Mouse (Mus musculus): ENCODE data around the gene Mark2. TPM values are rescaled to one million over a fixed set of nuclear protein-coding genes. Genes with fewer than 3 reads are reported as not detected.

Mark2 gene
- polyA plus RNA-seq, 1 experiment, result 52.1 TPM

GRCm38 (mm10) chr19:7269290-7270044, 72.2 kb downstream of the Mark2 start:
- peak overlapping the region; percentile 98 for H3K9ac ChIP-seq (ENCODE audit: low read depth, poor library complexity, severe bottlenecking)
- peaks cover 32% of the 10 kb centered on the region for H3K36me3 ChIP-seq (ENCODE audit: control insufficient read depth, insufficient read depth, low read length, poor library complexity, severe bottlenecking)
- TF ChIP-seq POLR2A (IDR thresholded peaks at IDR 0.05; ENCODE audit: insufficient read depth, low read length), result no peak
- TF ChIP-seq CTCF (IDR thresholded peaks at IDR 0.05; ENCODE audit: low read depth, low read length), result no peak
- TF ChIP-seq EP300 (IDR thresholded peaks at IDR 0.05; ENCODE audit: insufficient read depth, low read depth, low read length), result no peak
- peaks cover 2% of the 10 kb centered on the region for H3K4me1 ChIP-seq (ENCODE audit: control insufficient read depth, insufficient read depth, low read length)
- H3K9me3 ChIP-seq (replicated peaks; ENCODE audit: control insufficient read depth, insufficient read depth, low read length, poor library complexity, severe bottlenecking), result no peaks in the 10 kb centered on the region
- H3K27ac ChIP-seq (ENCODE audit: insufficient read depth, low read length), result no peak overlapping the region
- H3K4me3 ChIP-seq (ENCODE audit: low read depth, low read length), result peak overlapping the region; percentile 89
- H3K27me3 ChIP-seq (ENCODE audit: control insufficient read depth, insufficient read depth, low read length, poor library complexity, severe bottlenecking), result no peaks in the 10 kb centered on the region

GRCm38 (mm10) chr19:7268722-7269090, 73.0 kb downstream of the Mark2 start:
- Histone ChIP-seq H3K27me3 (ENCODE audit: control insufficient read depth, insufficient read depth, low read length, poor library complexity, severe bottlenecking) (no peaks in the 10 kb centered on the region), H3K9me3 (replicated peaks; ENCODE audit: control insufficient read depth, insufficient read depth, low read length, poor library complexity, severe bottlenecking) (no peaks in the 10 kb centered on the region), H3K27ac (ENCODE audit: insufficient read depth, low read length) (peak overlapping the region; percentile 45; the same call in 1 of the 2 replicates), H3K36me3 (ENCODE audit: control insufficient read depth, insufficient read depth, low read length, poor library complexity, severe bottlenecking) (peaks cover 25% of the 10 kb centered on the region), H3K4me3 (ENCODE audit: low read depth, low read length) (peak overlapping the region; percentile 89), H3K4me1 (ENCODE audit: control insufficient read depth, insufficient read depth, low read length) (peaks cover 2% of the 10 kb centered on the region), H3K9ac (ENCODE audit: low read depth, poor library complexity, severe bottlenecking) (peak overlapping the region; percentile 98)
- TF ChIP-seq CTCF (IDR thresholded peaks at IDR 0.05; ENCODE audit: low read depth, low read length) (peak; percentile 75), POLR2A (IDR thresholded peaks at IDR 0.05; ENCODE audit: insufficient read depth, low read length) (no peak), EP300 (IDR thresholded peaks at IDR 0.05; ENCODE audit: insufficient read depth, low read depth, low read length) (no peak)

DNA sequence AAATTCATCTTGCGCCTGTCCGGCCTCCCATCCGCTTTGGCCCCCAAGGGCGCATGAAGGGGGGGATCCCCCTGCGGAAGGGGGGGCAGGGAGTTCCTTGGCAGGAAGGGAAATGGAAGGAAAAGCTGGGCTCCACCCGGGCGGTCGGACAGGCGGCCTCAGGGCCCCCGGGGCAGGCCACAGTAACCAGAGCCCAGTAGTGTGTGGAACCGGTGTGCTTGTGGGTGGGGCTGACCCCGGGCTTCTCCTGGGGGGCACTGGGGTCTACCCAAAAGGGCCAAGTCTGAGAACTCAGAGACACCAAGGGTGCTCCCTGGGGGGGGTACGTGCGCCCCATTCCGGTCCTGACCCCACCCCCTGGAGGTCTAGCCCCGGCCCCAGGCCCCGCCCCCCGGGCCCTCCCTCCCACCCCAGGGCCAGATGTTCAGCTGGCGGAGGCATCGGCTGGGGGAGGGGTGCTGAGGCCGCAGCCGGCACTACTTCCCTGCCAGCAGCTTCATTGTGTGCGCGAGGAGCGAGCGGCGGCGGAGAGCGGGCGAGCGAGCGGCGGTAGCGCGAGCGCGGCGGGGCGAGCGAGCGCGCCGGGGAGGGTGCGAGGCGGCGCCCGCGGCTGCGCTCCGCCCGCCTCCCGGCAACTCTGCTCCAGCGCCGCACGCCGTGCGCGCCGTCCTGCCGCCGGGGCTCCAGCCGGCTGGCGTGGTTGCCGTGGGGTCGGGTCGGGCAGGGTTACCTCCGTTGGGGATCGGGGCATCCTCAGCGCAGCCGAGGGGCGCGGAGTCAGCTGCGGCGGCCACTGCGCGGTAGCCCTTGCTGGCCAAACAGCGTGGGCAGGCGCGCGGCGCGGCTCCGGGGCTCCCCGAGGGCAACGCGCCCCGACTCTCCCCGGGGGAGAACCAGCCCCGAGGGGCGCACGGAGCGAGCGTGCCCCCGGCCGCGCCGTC, 73.6 kb downstream of the Mark2 start:
- H3K9ac ChIP-seq (ENCODE audit: low read depth, poor library complexity, severe bottlenecking), result peak overlapping the region; percentile 98
- no peaks in the 10 kb centered on the region for H3K27me3 ChIP-seq (ENCODE audit: control insufficient read depth, insufficient read depth, low read length, poor library complexity, severe bottlenecking)
- H3K4me1 ChIP-seq (ENCODE audit: control insufficient read depth, insufficient read depth, low read length), result peaks cover 5% of the 10 kb centered on the region
- H3K9me3 ChIP-seq (replicated peaks; ENCODE audit: control insufficient read depth, insufficient read depth, low read length, poor library complexity, severe bottlenecking), result no peaks in the 10 kb centered on the region
- peaks cover 23% of the 10 kb centered on the region for H3K36me3 ChIP-seq (ENCODE audit: control insufficient read depth, insufficient read depth, low read length, poor library complexity, severe bottlenecking)
- H3K4me3 ChIP-seq (ENCODE audit: low read depth, low read length), result peak overlapping the region; percentile 89
- peak overlapping the region; percentile 45 for H3K27ac ChIP-seq (ENCODE audit: insufficient read depth, low read length)
- TF ChIP-seq POLR2A (IDR thresholded peaks at IDR 0.05; ENCODE audit: insufficient read depth, low read length) (no peak), CTCF (IDR thresholded peaks at IDR 0.05; ENCODE audit: low read depth, low read length) (no peak), EP300 (IDR thresholded peaks at IDR 0.05; ENCODE audit: insufficient read depth, low read depth, low read length) (0 out of 2 replicates have a peak, but pooled peaks have one; percentile 46)

GRCm38 (mm10) chr19:7267091-7267741, 74.4 kb downstream of the Mark2 start, which contains the start of gene Rcor2:
Gene Rcor2 (plus strand): TSS chr19:7267325.
- Histone ChIP-seq H3K27me3 (ENCODE audit: control insufficient read depth, insufficient read depth, low read length, poor library complexity, severe bottlenecking) (no peaks in the 10 kb centered on the region), H3K9me3 (replicated peaks; ENCODE audit: control insufficient read depth, insufficient read depth, low read length, poor library complexity, severe bottlenecking) (no peaks in the 10 kb centered on the region), H3K36me3 (ENCODE audit: control insufficient read depth, insufficient read depth, low read length, poor library complexity, severe bottlenecking) (peaks cover 14% of the 10 kb centered on the region), H3K4me1 (ENCODE audit: control insufficient read depth, insufficient read depth, low read length) (peaks cover 6% of the 10 kb centered on the region), H3K9ac (ENCODE audit: low read depth, poor library complexity, severe bottlenecking) (peak within 1 kb of the TSS; percentile 98), H3K27ac (ENCODE audit: insufficient read depth, low read length) (peak within 1 kb of the TSS; percentile 48), H3K4me3 (ENCODE audit: low read depth, low read length) (peak within 1 kb of the TSS; percentile 89)
- TF ChIP-seq CTCF (IDR thresholded peaks at IDR 0.05; ENCODE audit: low read depth, low read length), result no peak
- TF ChIP-seq EP300 (IDR thresholded peaks at IDR 0.05; ENCODE audit: insufficient read depth, low read depth, low read length), result peak; percentile 66
- TF ChIP-seq POLR2A (IDR thresholded peaks at IDR 0.05; ENCODE audit: insufficient read depth, low read length), result no peak

DNA sequence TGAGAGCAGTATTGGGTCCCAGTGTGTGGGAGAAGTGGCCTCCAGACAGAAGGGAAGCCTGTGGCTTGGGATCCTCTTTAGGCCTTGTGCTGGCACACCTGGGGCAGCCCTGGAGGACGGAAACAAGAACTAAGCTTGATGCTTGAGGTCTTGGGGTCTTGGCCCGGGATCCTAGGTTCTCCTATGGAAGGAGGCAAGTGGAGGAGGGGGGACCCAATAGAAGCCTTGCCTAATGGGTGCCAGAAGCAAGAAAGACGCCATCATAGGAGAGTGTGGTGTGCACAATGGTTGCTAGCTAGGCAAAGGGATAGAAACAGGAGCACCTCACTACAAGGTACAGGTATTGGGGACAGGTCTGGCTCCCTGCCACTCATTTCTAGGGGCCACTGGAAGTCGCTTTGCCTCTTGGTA, 75.2 kb downstream of the Mark2 start:
- Histone ChIP-seq H3K36me3 (ENCODE audit: control insufficient read depth, insufficient read depth, low read length, poor library complexity, severe bottlenecking) (peaks cover 8% of the 10 kb centered on the region), H3K9me3 (replicated peaks; ENCODE audit: control insufficient read depth, insufficient read depth, low read length, poor library complexity, severe bottlenecking) (no peaks in the 10 kb centered on the region), H3K27ac (ENCODE audit: insufficient read depth, low read length) (peak overlapping the region; percentile 48), H3K9ac (ENCODE audit: low read depth, poor library complexity, severe bottlenecking) (peak overlapping the region; percentile 98), H3K4me3 (ENCODE audit: low read depth, low read length) (peak overlapping the region; percentile 52; the same call in 1 of the 2 replicates), H3K4me1 (ENCODE audit: control insufficient read depth, insufficient read depth, low read length) (peaks cover 5% of the 10 kb centered on the region), H3K27me3 (ENCODE audit: control insufficient read depth, insufficient read depth, low read length, poor library complexity, severe bottlenecking) (no peaks in the 10 kb centered on the region)
- TF ChIP-seq POLR2A (IDR thresholded peaks at IDR 0.05; ENCODE audit: insufficient read depth, low read length) (no peak), EP300 (IDR thresholded peaks at IDR 0.05; ENCODE audit: insufficient read depth, low read depth, low read length) (0 out of 2 replicates have a peak, but pooled peaks have one; percentile 15)
